Mouse (Mus musculus) effector memory CD4-positive, alpha-beta T cell, adult 7 months (primary cell): ENCODE data around the gene Calhm2. TPM values are rescaled to one million over a fixed set of nuclear protein-coding genes. Genes with fewer than 3 reads are reported as not detected.

ENCODE experiments used
- polyA plus RNA-seq: library from polyadenylated mRNA; unstranded; fragments of 100-300 nt; shearing (Covaris generic); gene quantifications from one replicate; pipeline ENCODE4 v1.2.1, GENCODE M21; 2017

Gene Calhm2
- 3.6 TPM for polyA plus RNA-seq

DNA sequence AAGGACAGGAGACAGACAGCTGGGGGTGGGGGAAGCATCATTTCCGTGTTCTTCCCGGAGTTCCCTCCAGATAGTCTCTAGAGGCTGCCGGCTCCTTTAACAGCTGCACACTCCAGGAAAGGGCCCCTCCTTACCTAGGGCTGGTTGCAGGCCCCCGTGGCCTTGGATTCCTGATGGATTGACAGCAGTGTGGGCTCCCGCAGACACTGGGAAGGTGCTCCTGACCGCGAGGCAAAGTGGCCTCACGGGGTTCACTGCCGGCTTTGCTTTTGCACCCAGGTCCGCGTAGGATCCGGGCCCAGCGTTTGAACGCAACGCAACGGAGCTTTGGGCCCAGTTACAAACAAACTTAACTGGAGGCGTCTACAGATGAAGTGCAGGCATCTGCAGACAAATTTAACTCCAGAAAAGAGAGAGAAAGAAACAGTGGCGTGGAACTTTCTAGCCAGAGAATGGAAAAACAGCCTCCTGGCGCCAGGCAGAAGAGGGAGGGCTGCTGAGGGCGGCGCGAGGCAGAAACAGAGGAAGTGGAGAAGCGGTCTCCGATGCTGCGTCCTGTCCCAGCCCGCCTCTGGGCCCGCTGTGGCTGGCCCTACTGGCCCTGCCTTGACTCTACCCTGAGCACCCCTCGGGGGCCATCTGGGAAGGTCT, at the start of gene Calhm2:
Gene Calhm2 (minus strand): TSS at position 524 of the 651 bp plus-strand sequence.

DNA sequence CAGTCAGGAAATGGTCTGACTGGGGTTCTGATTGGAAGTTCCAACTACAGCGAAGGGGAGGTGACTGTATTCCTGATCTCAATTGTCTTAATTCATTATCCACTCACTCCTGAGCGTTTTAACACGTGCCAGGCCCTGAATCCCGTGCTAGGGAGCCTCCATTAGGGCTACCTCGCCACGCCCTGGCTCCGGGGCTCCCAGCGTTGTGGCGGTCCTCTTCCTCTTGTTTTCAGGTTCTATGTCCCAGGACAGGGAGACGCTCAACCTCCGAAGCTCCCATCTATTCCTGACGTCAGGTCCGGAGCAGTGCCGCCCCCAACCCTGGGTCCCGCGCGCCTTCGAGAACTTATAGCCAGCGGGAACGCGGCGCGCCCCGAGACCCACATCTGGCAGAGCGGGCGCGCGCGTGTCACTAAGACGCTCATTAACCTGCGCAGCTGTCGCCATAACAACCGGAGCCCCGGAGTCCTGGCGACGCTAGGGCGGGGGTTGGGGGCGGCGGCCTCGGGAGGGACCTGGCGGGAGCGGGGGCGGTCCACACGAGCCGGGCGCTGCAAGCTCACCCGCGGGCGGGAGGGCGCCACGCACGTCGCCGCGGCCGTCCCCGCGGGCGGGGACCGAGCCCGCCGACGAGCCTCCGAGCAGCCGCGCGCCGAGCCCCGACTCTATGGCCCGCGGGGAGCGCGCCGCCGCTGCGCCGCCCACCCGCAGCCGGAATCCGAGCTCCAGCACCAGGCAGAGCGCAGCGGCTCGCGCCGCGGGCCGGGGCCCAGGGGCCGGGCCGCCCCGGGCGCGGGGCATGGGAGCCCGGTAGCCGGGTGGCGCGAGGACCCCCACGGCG, 40.6 kb upstream of the Calhm2 start, which contains the start of gene Neurl1a:
Gene Neurl1a (plus strand): TSS at position 390 of the 841 bp plus-strand sequence.

DNA sequence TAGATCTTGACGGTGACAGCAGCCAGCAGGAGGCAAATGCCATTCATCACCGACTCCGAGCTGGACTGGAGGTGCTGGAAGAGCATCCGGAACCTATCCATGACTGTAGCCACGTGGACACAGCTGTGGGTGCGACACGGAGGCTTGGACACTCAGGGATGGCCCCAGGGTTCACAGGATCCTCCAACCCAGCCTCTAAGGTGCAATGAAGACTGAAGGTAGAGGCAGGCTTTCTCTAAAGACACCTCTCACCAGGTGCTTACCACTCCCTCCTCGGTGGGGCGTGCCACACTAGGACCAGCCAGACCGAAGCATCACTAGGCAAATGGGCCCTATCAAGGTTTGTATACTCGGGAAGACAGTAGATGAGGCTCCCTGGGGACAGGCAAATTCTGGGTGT, 19.6 kb upstream of the Calhm2 start, which contains the start of gene Calhm3:
Gene Calhm3 (minus strand): TSS at position 101 of the 400 bp plus-strand sequence.

DNA sequence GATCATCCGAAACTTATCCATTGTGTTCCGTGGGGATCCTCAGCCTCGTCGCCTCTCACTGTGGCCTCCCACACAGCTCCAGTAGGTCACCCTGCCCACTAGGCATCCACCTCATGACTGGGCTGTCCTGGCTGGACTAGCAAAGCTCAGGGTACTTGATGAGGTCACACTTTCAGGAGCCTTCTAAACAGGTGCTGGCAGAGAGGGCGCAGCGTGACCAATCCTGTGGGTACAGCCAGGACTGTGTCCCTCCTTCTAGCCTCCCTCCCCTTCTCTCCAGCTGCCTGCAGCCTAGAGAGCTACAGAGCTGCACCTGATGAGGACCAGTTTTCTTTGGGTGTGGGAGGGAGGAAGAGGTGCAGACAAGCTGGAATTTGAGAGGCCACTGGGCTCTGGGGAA, 6.1 kb upstream of the Calhm2 start, which contains the start of gene Calhm1:
Gene Calhm1 (minus strand): TSS at position 101 of the 400 bp plus-strand sequence.

DNA sequence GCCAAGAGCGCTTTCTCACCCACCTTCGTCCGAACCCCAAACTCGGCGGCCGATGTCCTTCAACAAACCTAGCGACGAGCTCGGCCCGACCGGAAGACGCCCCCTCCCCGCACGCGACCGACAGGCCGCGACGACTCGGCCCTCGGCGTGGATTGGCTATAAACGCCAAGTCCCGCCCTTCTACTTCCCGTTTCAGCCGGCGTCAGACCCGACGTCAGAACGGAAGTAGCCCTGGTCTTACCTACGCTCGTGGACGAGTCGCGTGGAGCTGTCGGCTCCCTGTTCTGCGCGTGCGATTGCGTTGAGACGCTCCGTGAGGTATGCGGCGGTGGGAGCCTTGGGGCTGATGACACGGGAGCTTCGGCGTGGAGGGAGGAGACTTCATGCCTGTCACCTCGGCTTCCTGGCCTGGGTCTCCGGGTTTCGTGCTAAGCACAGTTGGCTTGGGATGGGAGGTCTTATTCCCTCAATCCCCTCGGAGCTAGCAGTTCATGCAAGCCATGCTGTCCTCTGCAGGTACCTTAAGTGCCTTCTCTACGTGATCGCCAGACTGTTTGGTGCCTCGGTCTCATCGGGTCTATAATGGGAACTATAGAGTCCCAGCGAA, 47.4 kb downstream of the Calhm2 start, which contains the start of the genes Usmg5 and Pdcd11:
Gene Usmg5 (minus strand): TSS at position 98 of the 607 bp plus-strand sequence.
Gene Pdcd11 (plus strand): TSS at position 219 of the 607 bp plus-strand sequence.

GRCm38 (mm10) chr19:47067096-47067882, 70.8 kb downstream of the Calhm2 start, which contains the start of gene Taf5:
TSS of gene Taf5 (plus strand) at chr19:47067746.

Other genes starting within 250 kb of the Calhm2 start
- gene Ina, start 123.6 kb downstream of the Calhm2 start, polyA plus RNA-seq = 0.12 TPM
- gene Nt5c2, start 123.1 kb downstream of the Calhm2 start, polyA plus RNA-seq = 84.5 TPM
- gene Pcgf6, start 87.4 kb downstream of the Calhm2 start, polyA plus RNA-seq = 30.5 TPM
- 25.1 TPM for gene Taf5, start 70.5 kb downstream of the Calhm2 start, polyA plus RNA-seq
- 539 TPM for gene Usmg5, start 47.6 kb downstream of the Calhm2 start, polyA plus RNA-seq
- 15.5 TPM for gene Pdcd11, start 47.5 kb downstream of the Calhm2 start, polyA plus RNA-seq
- gene Calhm1, start 6.0 kb upstream of the Calhm2 start, polyA plus RNA-seq = not detected
- gene Calhm3, start 19.5 kb upstream of the Calhm2 start, polyA plus RNA-seq = not detected
- gene Neurl1a, start 40.5 kb upstream of the Calhm2 start, polyA plus RNA-seq = 0.65 TPM